Mouse (Mus musculus): ENCODE results near the gene Rbm48. TPM values are rescaled to one million over a fixed set of nuclear protein-coding genes. Genes with fewer than 3 reads are reported as not detected.

Gene Rbm48
- 6.5 and 11.8 TPM in 2 replicates for polyA plus RNA-seq (2015; fragmentation: Nextera tagmentation; extraction: Ambion mirVana)

DNA sequence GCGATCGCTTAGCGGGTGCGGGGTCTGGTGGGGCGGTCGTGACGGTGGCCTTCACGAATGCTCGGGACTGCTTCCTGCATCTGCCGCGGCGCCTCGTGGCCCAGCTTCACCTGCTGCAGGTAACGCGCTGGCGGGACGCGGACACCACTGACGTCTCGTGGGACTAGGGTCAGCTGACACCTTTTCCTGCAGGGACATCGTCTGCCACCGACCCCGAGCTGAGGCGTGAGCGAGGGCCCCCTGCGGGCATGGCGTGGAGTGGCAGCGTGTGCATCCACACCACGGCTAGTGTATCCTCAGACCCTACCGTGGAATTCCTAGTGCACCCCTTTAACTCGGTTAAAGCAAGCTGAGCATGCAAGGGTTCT lies at the start of gene Rbm48:
Gene Rbm48, minus strand, starts transcription at position 187 of the 368 bp plus-strand sequence.

GRCm38 (mm10) chr5:3595693-3596398 lies 539 bp downstream of the Rbm48 start, which contains the start of gene Pex1:
Gene Pex1, plus strand, starts transcription at chr5:3596066.

GRCm38 (mm10) chr5:3571266-3571665 lies 25.1 kb downstream of the Rbm48 start, which contains the start of gene 1700109H08Rik:
Gene 1700109H08Rik, plus strand, starts transcription at chr5:3571566.

DNA sequence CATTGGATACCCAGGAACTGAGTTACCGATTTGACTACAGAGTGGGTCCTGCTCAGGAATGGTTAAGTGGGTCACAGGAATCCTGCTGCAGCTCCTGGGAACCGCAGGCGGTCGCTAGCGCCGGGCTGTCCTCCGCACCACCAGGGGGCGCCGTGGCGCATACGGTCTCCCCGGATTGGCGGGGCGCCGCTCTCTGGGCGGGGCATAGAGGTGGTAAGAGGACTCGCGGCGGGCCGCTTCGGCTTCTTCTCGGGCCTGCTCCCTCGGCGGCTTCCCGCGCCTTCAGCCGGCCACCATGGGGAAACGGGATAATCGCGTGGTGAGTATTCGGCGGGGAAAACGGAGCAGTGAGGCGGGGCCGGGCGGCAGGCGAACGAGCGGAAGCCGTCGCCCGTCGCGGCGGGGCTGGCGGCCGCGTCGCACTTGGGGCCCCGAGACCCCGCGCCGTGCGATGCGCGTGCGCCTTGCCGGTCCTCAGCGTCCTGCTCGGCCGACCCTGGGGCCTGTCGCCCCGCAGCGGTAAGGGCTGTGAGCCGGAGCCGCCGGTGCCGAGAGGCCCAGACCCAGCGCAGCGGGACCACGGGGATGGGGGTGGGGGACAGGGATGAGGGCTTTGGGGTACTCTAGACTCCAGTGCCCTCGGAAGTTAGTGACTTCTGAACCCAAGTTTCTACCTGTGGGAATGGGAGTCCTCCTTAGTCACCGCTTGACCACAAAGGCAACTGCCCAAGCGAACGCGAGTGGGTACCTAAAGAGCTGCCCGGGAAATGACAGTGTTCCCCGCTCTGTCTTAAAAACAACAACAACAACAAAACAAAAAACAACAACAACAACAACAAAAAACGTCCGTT lies 52.5 kb downstream of the Rbm48 start, which contains the start of gene Fam133b:
Gene Fam133b, plus strand, starts transcription at position 205 of the 851 bp plus-strand sequence.

Other genes with a start within 250 kb of the Rbm48 start
- gene Fam133b, start 52.8 kb downstream of the Rbm48 start, polyA plus RNA-seq (2015; fragmentation: Nextera tagmentation; extraction: Ambion mirVana), result 17.2 and 21.7 TPM in 2 replicates
- gene 1700109H08Rik, start 25.0 kb downstream of the Rbm48 start, polyA plus RNA-seq (2015; fragmentation: Nextera tagmentation; extraction: Ambion mirVana), result 0.90 and 1.4 TPM in 2 replicates
- gene Pex1, start 519 bp downstream of the Rbm48 start, polyA plus RNA-seq (2015; fragmentation: Nextera tagmentation; extraction: Ambion mirVana), result 7.9 and 16.1 TPM in 2 replicates
- not detected in 2 replicates for gene Tmbim7, start 54.6 kb upstream of the Rbm48 start, polyA plus RNA-seq (2015; fragmentation: Nextera tagmentation; extraction: Ambion mirVana)
- 59.6 and 74.0 TPM in 2 replicates for gene Gatad1, start 60.6 kb upstream of the Rbm48 start, polyA plus RNA-seq (2015; fragmentation: Nextera tagmentation; extraction: Ambion mirVana)
- gene Ankib1, start 206.3 kb upstream of the Rbm48 start, polyA plus RNA-seq (2015; fragmentation: Nextera tagmentation; extraction: Ambion mirVana), result 8.1 and 14.4 TPM in 2 replicates
- 26.5 and 43.8 TPM in 2 replicates for gene Krit1, start 206.6 kb upstream of the Rbm48 start, polyA plus RNA-seq (2015; fragmentation: Nextera tagmentation; extraction: Ambion mirVana)
- 0.08 TPM in 1 of 2 replicates, not detected in the other for gene Lrrd1, start 248.6 kb upstream of the Rbm48 start, polyA plus RNA-seq (2015; fragmentation: Nextera tagmentation; extraction: Ambion mirVana)